Mouse (Mus musculus) embryonic facial prominence, embryonic 13.5 days (tissue): ENCODE data around the gene Acbd7. TPM values are rescaled to one million over a fixed set of nuclear protein-coding genes. Genes with fewer than 3 reads are reported as not detected.

Experiments used
- polyA plus RNA-seq: library from polyadenylated mRNA; unstranded; fragments of >200 nt; fragmentation: Nextera tagmentation; extraction: Ambion mirVana; gene quantifications from 2 replicates; pipeline ENCODE4 v1.2.1, GENCODE M21; 2015

Acbd7 gene
- polyA plus RNA-seq, 1 experiment from 2014 or later, result 1.3 TPM

Other genes with a start within 250 kb of the Acbd7 start
- 28.1 and 30.6 TPM in 2 replicates for gene Fam171a1, start 221.9 kb upstream of the Acbd7 start, polyA plus RNA-seq
- gene Nmt2, start 52.0 kb upstream of the Acbd7 start, polyA plus RNA-seq, result 47.2 and 48.0 TPM in 2 replicates
- 17.0 and 20.3 TPM in 2 replicates for gene Rpp38, start 3.5 kb upstream of the Acbd7 start, polyA plus RNA-seq
- 0.17 TPM in 1 of 2 replicates, not detected in the other for gene Olah, start 61.0 kb downstream of the Acbd7 start, polyA plus RNA-seq
- gene Meig1, start 86.5 kb downstream of the Acbd7 start, polyA plus RNA-seq, result 0.48 and 0.58 TPM in 2 replicates
- gene Dclre1c, start 88.0 kb downstream of the Acbd7 start, polyA plus RNA-seq, result 6.8 and 8.3 TPM in 2 replicates
- 18.3 and 22.9 TPM in 2 replicates for gene Suv39h2, start 138.9 kb downstream of the Acbd7 start, polyA plus RNA-seq
- 5.6 TPM in 2 replicates for gene Gm45902, start 176.6 kb downstream of the Acbd7 start, polyA plus RNA-seq
- gene Hspa14, start 176.6 kb downstream of the Acbd7 start, polyA plus RNA-seq, result 99.2 and 102 TPM in 2 replicates
- gene Cdnf, start 176.9 kb downstream of the Acbd7 start, polyA plus RNA-seq, result 0.18 and 0.21 TPM in 2 replicates
- 37.3 and 37.6 TPM in 2 replicates for gene Fam107b, start 234.3 kb downstream of the Acbd7 start, polyA plus RNA-seq